Mouse (Mus musculus) monocyte, adult 59 days (primary cell): ENCODE data around the gene Gfral. TPM values are rescaled to one million over a fixed set of nuclear protein-coding genes. Genes with fewer than 3 reads are reported as not detected.

Source experiments
- total RNA-seq, 2 experiments: library from RNA; stranded (reverse); gene quantifications; one replicate each; pipeline ENCODE4 v1.2.4; 2023

Gene Gfral
- total RNA-seq = not detected

DNA sequence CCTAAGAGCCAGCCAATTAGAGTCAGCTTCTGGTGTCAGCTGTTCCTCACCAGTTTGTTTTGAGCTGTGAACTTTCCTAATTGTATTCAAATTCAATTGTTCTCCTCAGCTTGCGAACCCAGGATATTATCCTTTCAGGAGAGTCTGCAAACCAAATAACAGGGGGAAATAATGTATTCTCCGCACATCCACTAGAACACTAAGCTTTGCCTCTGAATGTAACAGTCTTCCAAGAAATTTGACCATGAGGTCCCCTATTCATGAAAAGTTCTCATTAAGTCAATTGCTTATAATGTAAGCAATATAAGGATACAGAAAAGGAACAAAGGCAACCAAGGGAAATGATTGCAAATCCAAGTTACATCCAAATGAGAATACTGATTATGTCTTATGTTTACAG lies at the start of gene Gfral:
TSS of gene Gfral (minus strand) at position 101 of the 400 bp plus-strand sequence.

Other genes with a start within 250 kb of the Gfral start
- not detected for gene Hmgcll1, start 198.8 kb downstream of the Gfral start, total RNA-seq
- not detected for gene Hcrtr2, start 110.2 kb upstream of the Gfral start, total RNA-seq